Mouse (Mus musculus) myocyte (in vitro differentiated cells): ENCODE measurements around the gene Gpc6. TPM values are rescaled to one million over a fixed set of nuclear protein-coding genes. Genes with fewer than 3 reads are reported as not detected.

Experiments
- H3K27me3 ChIP-seq: one replicate; pipeline ENCODE4 v1.6.1; 2011; ENCODE audit not compliant: control insufficient read depth, insufficient read depth, insufficient read length
- H3K36me3 ChIP-seq: one replicate; pipeline ENCODE4 v1.6.1; 2011; ENCODE audit not compliant: control insufficient read depth, insufficient read depth
- H3K4me2 ChIP-seq: one replicate; pipeline ENCODE4 v1.6.1; 2011; ENCODE audit warnings: low read depth, control low read depth
- H3K4me3 ChIP-seq: one replicate; pipeline ENCODE4 v1.5.1; 2011; ENCODE audit warnings: mild to moderate bottlenecking, control low read depth, moderate library complexity
- H3K79me2 ChIP-seq: one replicate; pipeline ENCODE4 v1.6.1; 2011; ENCODE audit not compliant: control insufficient read depth, insufficient read depth
- H3ac ChIP-seq: one replicate; pipeline ENCODE4 v1.6.1; 2011; ENCODE audit not compliant: control insufficient read depth, insufficient read length
- CEBPB ChIP-seq: IDR thresholded peaks from 2 replicates; pipeline ENCODE4 v1.6.1; 2011; ENCODE audit warnings: mild to moderate bottlenecking, moderate library complexity; ENCODE audit not compliant: poor library complexity, insufficient read depth, severe bottlenecking
- E2F4 ChIP-seq: IDR thresholded peaks from one replicate; pipeline ENCODE4 v1.6.1; 2011; ENCODE audit warnings: mild to moderate bottlenecking, control low read depth, moderate library complexity; ENCODE audit not compliant: insufficient read depth
- MAX ChIP-seq: IDR thresholded peaks from one replicate; pipeline ENCODE4 v1.6.1; 2011; ENCODE audit warnings: low read depth, mild to moderate bottlenecking, control low read depth
- MYOD1 ChIP-seq, 3 experiments: IDR thresholded peaks; one replicate each; pipeline ENCODE4 v1.6.1; 2011; ENCODE audit warnings: control low read depth in 2 of 3, low read depth in 2 of 3, mild to moderate bottlenecking in 2 of 3, moderate library complexity in 1 of 3; ENCODE audit not compliant: insufficient read length in 2 of 3, control insufficient read depth in 1 of 3
- MYOG ChIP-seq, 3 experiments: IDR thresholded peaks; one replicate each; pipeline ENCODE4 v1.6.1; 2011; ENCODE audit warnings: control low read depth in 2 of 3, low read depth in 2 of 3, mild to moderate bottlenecking in 2 of 3; ENCODE audit not compliant: insufficient read length in 2 of 3, control insufficient read depth in 1 of 3, insufficient read depth in 1 of 3
- POLR2A ChIP-seq: IDR thresholded peaks from one replicate; pipeline ENCODE4 v1.6.1; 2011; ENCODE audit warnings: low read depth, mild to moderate bottlenecking, control low read depth, moderate library complexity; ENCODE audit not compliant: insufficient read length
- POLR2AphosphoS2 ChIP-seq: IDR thresholded peaks from one replicate; pipeline ENCODE4 v1.6.1; 2011; ENCODE audit warnings: low read depth, control low read depth; ENCODE audit not compliant: insufficient read length
- REST ChIP-seq: IDR thresholded peaks from one replicate; pipeline ENCODE4 v1.6.1; 2011; ENCODE audit warnings: mild to moderate bottlenecking, control low read depth, moderate library complexity; ENCODE audit not compliant: insufficient read depth, insufficient read length
- SRF ChIP-seq: IDR thresholded peaks from one replicate; pipeline ENCODE4 v1.6.1; 2011; ENCODE audit warnings: low read depth; ENCODE audit not compliant: control insufficient read depth, insufficient read length
- TCF12 ChIP-seq: IDR thresholded peaks from one replicate; pipeline ENCODE4 v1.6.1; 2011; ENCODE audit warnings: mild to moderate bottlenecking, control low read depth; ENCODE audit not compliant: poor library complexity, insufficient read depth, severe bottlenecking
- TCF3 ChIP-seq: IDR thresholded peaks from one replicate; pipeline ENCODE4 v1.6.1; 2011; ENCODE audit warnings: low read depth, control low read depth; ENCODE audit not compliant: insufficient read length
- USF1 ChIP-seq: IDR thresholded peaks from one replicate; pipeline ENCODE4 v1.6.1; 2011; ENCODE audit warnings: low read depth, mild to moderate bottlenecking, control low read depth, moderate library complexity
- polyA plus RNA-seq: library from polyadenylated mRNA; unstranded; fragments of >200 nt; fragmentation: generic; extraction: Trizol; gene quantifications from one replicate; pipeline ENCODE4 v1.2.1, GENCODE M21; 2012; ENCODE audit warnings: missing spikeins

The Gpc6 gene
- polyA plus RNA-seq, 1 experiment = 5.0 TPM

- H3K27me3 ChIP-seq = no peaks in the 10 kb centered on the region
- H3K36me3 ChIP-seq = no peaks in the 10 kb centered on the region
- H3K4me2 ChIP-seq = no peak overlapping the region
- TF ChIP-seq TCF3 (no peak), E2F4 (no peak), POLR2AphosphoS2 (no peak), MAX (no peak), MYOG (IDR thresholded peaks at IDR 0.05; ENCODE audit: control insufficient read depth in 1 of 3, insufficient read depth in 1 of 3, insufficient read length in 2 of 3, low read depth in 2 of 3) (no peak), MYOD1 (IDR thresholded peaks at IDR 0.05; ENCODE audit: control insufficient read depth in 1 of 3, insufficient read length in 2 of 3, low read depth in 2 of 3) (no peak), CEBPB (no peak), SRF (no peak), TCF12 (no peak), REST (no peak), USF1 (no peak), POLR2A (no peak)
- H3ac ChIP-seq = no peak overlapping the region
- H3K4me3 ChIP-seq = no peak overlapping the region
- H3K79me2 ChIP-seq = no peaks in the 10 kb centered on the region
Observed at GRCm38 (mm10) chr14:117151621-117152020, 226.5 kb downstream of the Gpc6 start.

GRCm38 (mm10) chr14:117155884-117156465, 230.9 kb downstream of the Gpc6 start:
- TF ChIP-seq USF1 = no peak
- no peaks in the 10 kb centered on the region for H3K79me2 ChIP-seq
- no peaks in the 10 kb centered on the region for H3K36me3 ChIP-seq
- no peak overlapping the region for H3K4me3 ChIP-seq
- H3ac ChIP-seq = no peak overlapping the region
- H3K4me2 ChIP-seq = no peak overlapping the region
- no peaks in the 10 kb centered on the region for H3K27me3 ChIP-seq

- Histone ChIP-seq H3ac (no peak overlapping the region), H3K27me3 (no peaks in the 10 kb centered on the region), H3K4me2 (no peak overlapping the region), H3K79me2 (no peaks in the 10 kb centered on the region), H3K4me3 (no peak overlapping the region), H3K36me3 (no peaks in the 10 kb centered on the region)
- no peak for TF ChIP-seq POLR2AphosphoS2
- no peak for TF ChIP-seq SRF
- TF ChIP-seq CEBPB = no peak
- TF ChIP-seq TCF12 = no peak
- TF ChIP-seq TCF3 = no peak
- TF ChIP-seq MYOG (IDR thresholded peaks at IDR 0.05; ENCODE audit: control insufficient read depth in 1 of 3, insufficient read depth in 1 of 3, insufficient read length in 2 of 3, low read depth in 2 of 3) = no peak
- no peak for TF ChIP-seq REST
- TF ChIP-seq USF1 = no peak
- TF ChIP-seq MAX = no peak
- no peak for TF ChIP-seq MYOD1 (IDR thresholded peaks at IDR 0.05; ENCODE audit: control insufficient read depth in 1 of 3, insufficient read length in 2 of 3, low read depth in 2 of 3)
- TF ChIP-seq E2F4 = no peak
- no peak for TF ChIP-seq POLR2A
Observed at GRCm38 (mm10) chr14:117157426-117157825, 232.3 kb downstream of the Gpc6 start.

GRCm38 (mm10) chr14:117166350-117166749, 241.2 kb downstream of the Gpc6 start:
- Histone ChIP-seq H3K4me2 (no peak overlapping the region), H3K4me3 (no peak overlapping the region), H3K36me3 (no peaks in the 10 kb centered on the region), H3K79me2 (no peaks in the 10 kb centered on the region), H3K27me3 (no peaks in the 10 kb centered on the region), H3ac (no peak overlapping the region)
- TF ChIP-seq TCF12 (no peak), POLR2AphosphoS2 (no peak), POLR2A (no peak), TCF3 (no peak), USF1 (no peak), CEBPB (no peak), E2F4 (no peak), REST (no peak), MAX (no peak), MYOD1 (IDR thresholded peaks at IDR 0.05; ENCODE audit: control insufficient read depth in 1 of 3, insufficient read length in 2 of 3, low read depth in 2 of 3) (no peak), MYOG (IDR thresholded peaks at IDR 0.05; ENCODE audit: control insufficient read depth in 1 of 3, insufficient read depth in 1 of 3, insufficient read length in 2 of 3, low read depth in 2 of 3) (no peak), SRF (no peak)

- Histone ChIP-seq H3K4me2 (no peak overlapping the region), H3K4me3 (no peak overlapping the region), H3K36me3 (no peaks in the 10 kb centered on the region), H3K79me2 (no peaks in the 10 kb centered on the region), H3ac (no peak overlapping the region), H3K27me3 (no peaks in the 10 kb centered on the region)
- no peak for TF ChIP-seq TCF3
- no peak for TF ChIP-seq E2F4
- no peak for TF ChIP-seq POLR2AphosphoS2
- TF ChIP-seq CEBPB = no peak
- no peak for TF ChIP-seq REST
- no peak for TF ChIP-seq TCF12
- TF ChIP-seq MYOD1 (IDR thresholded peaks at IDR 0.05; ENCODE audit: control insufficient read depth in 1 of 3, insufficient read length in 2 of 3, low read depth in 2 of 3) = no peak
- no peak for TF ChIP-seq MAX
- TF ChIP-seq USF1 = no peak
- TF ChIP-seq SRF = no peak
- TF ChIP-seq POLR2A = no peak
- TF ChIP-seq MYOG (IDR thresholded peaks at IDR 0.05; ENCODE audit: control insufficient read depth in 1 of 3, insufficient read depth in 1 of 3, insufficient read length in 2 of 3, low read depth in 2 of 3) = no peak
Observed at GRCm38 (mm10) chr14:117193364-117193763, 268.2 kb downstream of the Gpc6 start.
